Mouse (Mus musculus) macrophage (primary cell): ENCODE data around the gene Tcf3. TPM values are rescaled to one million over a fixed set of nuclear protein-coding genes. Genes with fewer than 3 reads are reported as not detected.
A peak's percentile ranks its signal among the peaks of the same experiment; 100 is the strongest.

Experiments
- H3K27ac ChIP-seq: fragments of 350-480 bp; formaldehyde crosslinking; 2 replicates; pipeline ENCODE4 v1.9.0; 2021
- H3K36me3 ChIP-seq: fragments of 350-480 bp; formaldehyde crosslinking; 2 replicates; pipeline ENCODE4 v1.9.0; 2021; ENCODE audit errors: inconsistent target
- H3K4me3 ChIP-seq: fragments of 350-480 bp; formaldehyde crosslinking; 2 replicates; pipeline ENCODE4 v1.9.0; 2021; ENCODE audit errors: inconsistent target
- H3K79me2 ChIP-seq: fragments of 350-480 bp; formaldehyde crosslinking; 2 replicates; pipeline ENCODE4 v1.9.0; 2021; ENCODE audit errors: inconsistent target
- WGBS: methylation state at CpG from one replicate; pipeline ENCODE4 v1.1.7; 2026; ENCODE audit warnings: inconsistent platforms; ENCODE audit not compliant: missing documents; 5-methylcytosine and 5-hydroxymethylcytosine counted together
- polyA plus RNA-seq: library from polyadenylated mRNA; stranded (reverse); fragments of 250-400 nt; gene quantifications from 3 replicates; pipeline ENCODE4 v1.2.4, GENCODE M21; 2018; ENCODE audit warnings: inconsistent platforms

Tcf3 gene
- polyA plus RNA-seq, 1 experiment from 2014 or later = 9.2 TPM

DNA sequence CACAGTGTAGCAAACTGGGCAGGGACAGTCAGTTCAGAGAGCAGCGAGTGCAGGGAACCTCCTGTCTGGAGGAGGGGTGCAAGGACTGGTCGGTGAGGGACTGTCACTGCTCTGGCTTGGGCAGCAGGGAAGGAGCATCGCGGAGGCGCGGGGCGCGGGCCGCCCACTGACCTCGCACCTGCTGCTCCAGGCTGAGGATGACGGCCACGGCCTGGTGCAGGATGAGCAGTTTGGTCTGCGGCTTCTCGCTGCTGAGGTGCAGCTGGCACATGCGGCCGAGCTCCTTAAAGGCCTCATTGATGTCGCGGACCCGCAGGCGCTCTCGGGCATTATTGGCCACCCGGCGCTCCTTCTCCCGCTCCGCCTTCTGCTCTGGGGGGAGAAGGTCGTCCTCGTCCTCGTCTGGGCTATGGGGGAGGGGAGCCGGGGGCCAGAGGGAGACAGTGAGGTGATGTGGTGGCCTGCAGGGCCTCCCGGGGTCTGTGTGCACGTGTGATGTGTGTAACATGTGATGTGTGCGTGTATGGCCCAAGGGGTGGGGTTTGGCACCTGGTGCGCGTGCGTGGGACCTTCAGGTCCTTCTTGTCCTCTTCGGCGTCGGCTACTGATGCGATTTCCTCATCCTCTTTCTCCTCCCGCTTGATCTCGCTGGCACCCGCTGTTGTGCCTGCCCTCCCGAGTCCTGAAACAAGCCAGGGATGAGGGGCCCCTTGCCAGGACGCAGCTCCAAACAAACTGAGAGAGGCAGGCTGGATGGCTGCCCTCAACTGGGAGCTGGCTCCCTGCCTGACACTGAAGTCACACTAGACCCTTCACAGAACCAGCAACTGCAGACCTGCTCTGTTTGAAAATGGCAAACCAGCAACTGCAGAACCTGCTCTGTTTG is 20.5 kb downstream of the Tcf3 start:
- peaks cover 24% of the 10 kb centered on the region; the same call in 1 of the 2 replicates for H3K36me3 ChIP-seq
- no peaks in the 10 kb centered on the region for H3K79me2 ChIP-seq
- WGBS = 89% methylated on average over 43 of the region's 44 CpGs
- H3K27ac ChIP-seq = no peak overlapping the region
- no peak overlapping the region for H3K4me3 ChIP-seq

GRCm38 (mm10) chr10:80407924-80408323 is 25.5 kb downstream of the Tcf3 start:
- Histone ChIP-seq H3K79me2 (peaks cover 33% of the 10 kb centered on the region), H3K4me3 (no peak overlapping the region), H3K36me3 (peaks cover 13% of the 10 kb centered on the region), H3K27ac (no peak overlapping the region)
- WGBS = 54% methylated on average over 4 of the region's 4 CpGs

GRCm38 (mm10) chr10:80406684-80407501 is 26.6 kb downstream of the Tcf3 start, which contains the start of gene Uqcr11:
Uqcr11 (minus strand) TSS chr10:80406830.
- H3K4me3 ChIP-seq = peak within 1 kb of the TSS; percentile 100
- H3K36me3 ChIP-seq = peaks cover 21% of the 10 kb centered on the region
- H3K79me2 ChIP-seq = peaks cover 33% of the 10 kb centered on the region
- peak within 1 kb of the TSS; percentile 61 for H3K27ac ChIP-seq
- WGBS = under 1% methylated on average over 27 of the region's 27 CpGs

DNA sequence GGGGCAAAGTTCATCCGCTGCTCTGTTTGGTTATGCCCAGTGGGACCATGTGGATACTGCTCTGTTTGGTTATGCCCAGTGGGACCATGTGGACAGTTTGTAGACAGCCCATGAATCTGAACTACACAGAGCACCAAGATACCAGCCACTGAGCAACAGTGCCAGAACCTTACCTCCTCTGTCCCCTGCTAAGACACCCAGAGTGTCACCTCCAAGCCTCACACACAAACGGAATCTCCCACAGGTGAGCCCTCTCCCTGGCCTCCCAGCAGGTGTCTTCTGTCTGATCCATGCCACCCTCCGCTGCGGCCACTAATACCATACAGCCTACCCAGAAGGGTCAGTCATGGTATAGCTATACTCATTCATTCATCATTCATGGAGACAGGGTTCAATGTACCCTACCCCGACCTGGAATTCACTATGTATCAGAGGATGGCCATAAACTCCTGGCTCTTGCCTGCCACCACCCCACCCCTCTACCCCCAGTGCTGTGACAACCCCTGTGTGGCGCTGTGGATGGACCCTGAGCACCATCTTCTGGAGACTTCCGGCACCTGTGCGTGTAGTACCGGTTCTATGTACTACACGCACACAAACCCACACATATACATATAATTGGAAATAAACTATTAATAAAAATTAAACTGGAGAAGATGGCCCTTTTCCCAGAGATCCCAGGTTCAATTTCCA is 27.8 kb downstream of the Tcf3 start:
- Histone ChIP-seq H3K27ac (no peak overlapping the region), H3K36me3 (peaks cover 24% of the 10 kb centered on the region), H3K79me2 (peaks cover 33% of the 10 kb centered on the region), H3K4me3 (peak overlapping the region; percentile 100)
- 48% methylated on average over 10 of the region's 10 CpGs for WGBS

GRCm38 (mm10) chr10:80403044-80403692 is 30.3 kb downstream of the Tcf3 start:
- no peak overlapping the region for H3K4me3 ChIP-seq
- H3K27ac ChIP-seq = no peak overlapping the region
- WGBS = 92% methylated on average over 4 of the region's 4 CpGs
- peaks cover 24% of the 10 kb centered on the region for H3K36me3 ChIP-seq
- H3K79me2 ChIP-seq = peaks cover 36% of the 10 kb centered on the region

DNA sequence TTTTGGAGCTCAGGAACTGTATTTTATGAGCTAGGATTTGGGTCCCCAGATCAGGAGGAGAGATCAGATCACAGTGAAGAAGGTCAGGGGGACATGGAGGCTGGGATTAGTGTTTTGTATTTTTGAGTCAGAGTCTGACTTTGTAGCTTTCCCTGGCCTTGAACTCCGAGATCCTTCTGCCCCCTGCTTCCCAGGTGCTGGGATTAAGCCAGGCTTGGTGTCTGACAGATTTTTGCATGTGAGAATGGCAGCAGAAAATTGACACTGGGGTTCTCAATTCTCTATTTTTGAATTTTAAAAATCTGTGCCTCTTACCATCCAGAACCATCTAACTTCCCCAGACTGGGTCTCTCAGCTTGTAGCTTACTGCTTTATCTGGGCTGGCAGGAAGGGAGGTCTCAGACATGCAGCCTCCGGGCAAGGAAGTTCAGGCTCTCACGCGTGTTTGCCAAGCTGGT is 32.7 kb downstream of the Tcf3 start:
- peak overlapping the region; percentile 52; the same call in 1 of the 2 replicates for H3K4me3 ChIP-seq
- 56% methylated on average over 4 of the region's 4 CpGs for WGBS
- H3K79me2 ChIP-seq = peaks cover 51% of the 10 kb centered on the region
- peaks cover 24% of the 10 kb centered on the region for H3K36me3 ChIP-seq
- peak overlapping the region; percentile 84 for H3K27ac ChIP-seq

- Histone ChIP-seq H3K27ac (peak overlapping the region; percentile 84), H3K79me2 (peaks cover 51% of the 10 kb centered on the region), H3K36me3 (peaks cover 28% of the 10 kb centered on the region), H3K4me3 (peak overlapping the region; percentile 52)
- WGBS = 10% methylated on average over 16 of the region's 17 CpGs
These were observed 33.3 kb downstream of the Tcf3 start for GRCm38 (mm10) chr10:80399973-80400703.

- WGBS = under 1% methylated on average over 68 of the region's 82 CpGs
- H3K27ac ChIP-seq = peak within 1 kb of the TSS; percentile 84
- H3K36me3 ChIP-seq = peaks cover 36% of the 10 kb centered on the region
These were observed 34.1 kb downstream of the Tcf3 start, which contains the start of gene Mbd3 for GRCm38 (mm10) chr10:80399191-80399972. Mbd3 (minus strand) TSS chr10:80399550.

DNA sequence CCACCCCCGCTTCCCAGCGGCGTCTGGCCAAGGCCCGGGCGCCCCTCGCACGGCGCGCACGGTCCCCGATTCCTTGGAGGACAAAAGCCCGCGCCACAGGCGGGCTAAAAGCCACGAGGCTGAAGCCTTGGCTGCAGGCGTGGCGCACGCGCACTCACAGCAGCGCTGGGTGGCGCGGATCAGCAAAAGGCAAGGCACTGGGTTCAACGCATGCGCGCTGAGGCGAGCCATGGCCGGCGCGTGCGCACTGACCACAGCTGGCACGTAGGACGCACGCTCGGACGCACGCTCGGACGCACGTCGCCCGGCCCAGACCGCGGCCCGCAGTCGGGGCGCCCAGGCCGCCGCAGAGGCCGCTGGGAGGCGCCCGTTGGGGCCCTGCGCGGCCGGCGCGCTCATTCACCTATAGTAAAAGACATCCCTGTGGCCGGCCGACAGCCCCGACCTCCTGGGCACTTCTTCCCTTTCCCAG is 34.7 kb downstream of the Tcf3 start:
- H3K36me3 ChIP-seq = peaks cover 37% of the 10 kb centered on the region
- H3K4me3 ChIP-seq = peak overlapping the region; percentile 32; the same call in 1 of the 2 replicates
- peak overlapping the region; percentile 71 for H3K27ac ChIP-seq
- under 1% methylated on average over 57 of the region's 59 CpGs for WGBS
- H3K79me2 ChIP-seq = peaks cover 38% of the 10 kb centered on the region

More at GRCm38 (mm10) chr10:80399191-80399972, 34.1 kb downstream of the Tcf3 start, which contains the start of gene Mbd3:
- Histone ChIP-seq H3K79me2 (peaks cover 44% of the 10 kb centered on the region), H3K4me3 (peak within 1 kb of the TSS; percentile 52)

DNA sequence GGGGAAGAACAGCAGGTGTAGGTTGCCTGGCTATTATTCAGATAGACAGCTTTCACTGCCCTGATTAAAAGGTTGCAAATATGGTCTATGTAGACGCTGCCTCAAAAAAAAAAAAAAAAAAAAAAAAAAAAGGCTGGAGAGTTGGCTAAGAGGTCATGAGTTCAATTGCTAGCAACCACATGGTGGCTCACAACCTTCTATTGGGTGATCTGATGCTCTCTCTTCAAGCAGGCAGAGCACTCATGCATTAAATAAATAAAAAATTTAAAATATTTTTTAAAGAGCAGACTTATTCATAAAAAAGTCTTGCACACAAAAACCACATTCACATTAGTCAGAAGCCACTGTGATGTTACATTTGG is 35.3 kb downstream of the Tcf3 start:
- H3K36me3 ChIP-seq = peaks cover 37% of the 10 kb centered on the region
- peak overlapping the region; percentile 71 for H3K27ac ChIP-seq
- peaks cover 34% of the 10 kb centered on the region for H3K79me2 ChIP-seq
- 0% methylated on average over 1 of the region's 1 CpGs for WGBS
- H3K4me3 ChIP-seq = peak overlapping the region; percentile 32

- Histone ChIP-seq H3K79me2 (peaks cover 34% of the 10 kb centered on the region), H3K27ac (peak overlapping the region; percentile 71), H3K36me3 (peaks cover 37% of the 10 kb centered on the region), H3K4me3 (peak overlapping the region; percentile 32)
- WGBS = 61% methylated on average over 8 of the region's 8 CpGs
These were observed 35.8 kb downstream of the Tcf3 start for GRCm38 (mm10) chr10:80397524-80398173.
